Mouse (Mus musculus): ENCODE results near the gene Rpn1. TPM values are rescaled to one million over a fixed set of nuclear protein-coding genes. Genes with fewer than 3 reads are reported as not detected.
"Not testable (repeated sequence)": the region's sequence is repeated elsewhere in the genome, so short reads cannot be mapped to it uniquely, and the experiment has no call there.

The Rpn1 gene
- total RNA-seq, 2 experiments from 2014 or later: 77.3 to 95.7 TPM

DNA sequence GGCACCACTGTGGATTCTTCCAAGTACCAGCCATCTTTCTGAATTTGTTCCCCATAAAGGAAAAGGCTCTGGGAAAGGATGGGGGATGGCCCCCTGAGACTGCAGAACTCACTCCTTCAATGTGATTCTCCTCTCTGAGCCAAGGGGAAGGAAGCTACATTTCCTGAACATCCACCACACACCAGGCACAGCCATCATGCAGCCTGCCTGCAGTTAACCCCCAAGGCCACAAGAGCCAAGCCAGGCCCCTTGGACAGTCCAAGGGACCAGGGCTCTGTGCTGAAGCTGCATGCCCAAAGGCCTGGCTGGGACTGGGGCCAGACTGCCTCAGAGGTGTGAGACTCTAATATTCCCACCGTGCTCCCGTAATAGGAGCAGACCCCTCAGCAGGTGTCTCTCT, 37.5 kb downstream of the Rpn1 start:
- DNase-seq: no peak

- peak; percentile 29 for DNase-seq
Measured at GRCm38 (mm10) chr6:88123150-88123857, 39.0 kb downstream of the Rpn1 start.

- peak; percentile 41 for DNase-seq
Measured at GRCm38 (mm10) chr6:88123858-88124261, 39.6 kb downstream of the Rpn1 start.

DNA sequence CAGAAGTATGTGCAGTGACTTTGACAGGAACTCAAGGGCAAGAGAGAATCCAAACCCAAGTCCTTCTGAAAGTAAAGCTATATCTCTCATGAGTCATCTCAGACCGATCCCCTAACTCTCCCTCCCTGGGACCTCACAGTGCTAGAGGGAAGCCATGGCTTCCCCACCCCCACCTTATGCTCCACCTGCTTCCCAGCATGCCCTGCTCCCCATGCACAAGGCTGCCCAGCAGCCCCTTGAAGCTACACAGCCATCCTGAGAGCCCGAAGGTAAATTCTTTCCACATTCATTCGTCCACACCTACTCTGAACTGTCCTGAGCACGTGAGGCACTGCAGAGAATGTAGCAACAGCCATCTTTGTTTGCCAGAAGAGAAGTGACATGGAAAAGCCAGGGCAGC, 40.3 kb downstream of the Rpn1 start:
- DNase-seq: no peak

DNA sequence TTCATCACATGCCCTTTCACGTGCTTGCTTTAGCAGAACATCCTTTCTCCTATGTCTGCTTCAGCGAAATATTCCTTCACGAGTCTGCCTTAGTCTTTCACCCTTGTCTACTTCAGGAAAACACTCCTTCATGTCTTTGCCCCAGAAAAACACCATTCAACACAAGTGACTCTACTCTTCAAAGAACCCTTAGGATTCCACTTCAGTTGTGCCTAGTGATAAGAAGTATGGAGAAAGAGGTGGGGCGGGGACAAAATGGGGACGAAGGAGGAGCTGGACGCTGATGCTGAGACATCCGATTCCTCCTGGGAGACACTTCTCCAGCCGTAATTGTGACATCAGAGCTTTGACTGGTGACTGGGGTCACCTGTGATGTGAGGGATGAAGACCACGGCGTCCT, 41.5 kb downstream of the Rpn1 start:
- not testable (repeated sequence) for DNase-seq

GRCm38 (mm10) chr6:88131521-88131920, 47.2 kb downstream of the Rpn1 start:
- no peak for DNase-seq

- no peak for DNase-seq
Measured at GRCm38 (mm10) chr6:88132051-88132450, 47.8 kb downstream of the Rpn1 start.

- DNase-seq: no peak
Measured at GRCm38 (mm10) chr6:88133061-88133460, 48.8 kb downstream of the Rpn1 start.

DNA sequence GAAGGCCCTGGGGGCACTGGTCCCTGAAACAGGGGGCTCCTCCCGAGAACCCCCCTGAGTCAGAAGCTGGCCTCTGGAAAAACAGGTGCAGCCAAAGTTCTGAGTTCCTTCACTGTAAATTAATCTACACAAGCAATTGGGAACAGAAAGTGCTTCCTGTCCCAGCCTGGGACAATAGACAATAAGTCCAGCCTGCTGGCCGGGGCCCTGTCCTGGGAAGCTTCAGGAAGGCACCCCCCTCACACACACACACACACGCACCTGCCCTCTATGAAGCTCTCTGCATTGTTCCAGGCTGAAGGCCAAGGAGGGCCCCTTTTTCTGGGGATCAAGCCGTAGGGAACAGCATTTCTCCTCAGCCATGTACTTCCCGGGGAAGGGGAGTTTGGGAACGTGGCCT, 49.6 kb downstream of the Rpn1 start:
- DNase-seq: no peak

DNA sequence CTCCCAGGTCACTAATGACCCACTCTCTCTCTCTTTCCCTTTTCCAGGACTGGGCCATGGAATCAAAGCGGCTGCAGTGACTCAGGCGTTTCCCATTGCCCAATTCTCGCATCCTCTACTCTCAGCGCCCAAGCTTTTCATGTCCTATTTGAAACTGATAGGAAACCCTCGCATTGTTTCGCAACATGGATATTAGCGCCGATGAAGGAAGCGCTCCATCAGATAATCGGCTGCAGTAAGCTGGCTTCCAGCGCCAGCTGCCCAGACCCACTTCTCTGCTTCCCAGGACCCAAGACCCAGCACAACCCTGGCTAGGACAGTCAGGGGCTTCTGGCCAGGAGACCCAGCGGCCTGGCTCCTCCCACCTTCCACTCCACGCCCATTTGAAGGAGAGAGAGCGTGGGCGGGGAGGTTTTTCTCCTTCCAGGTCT, 51.9 kb downstream of the Rpn1 start:
- no peak for DNase-seq

DNA sequence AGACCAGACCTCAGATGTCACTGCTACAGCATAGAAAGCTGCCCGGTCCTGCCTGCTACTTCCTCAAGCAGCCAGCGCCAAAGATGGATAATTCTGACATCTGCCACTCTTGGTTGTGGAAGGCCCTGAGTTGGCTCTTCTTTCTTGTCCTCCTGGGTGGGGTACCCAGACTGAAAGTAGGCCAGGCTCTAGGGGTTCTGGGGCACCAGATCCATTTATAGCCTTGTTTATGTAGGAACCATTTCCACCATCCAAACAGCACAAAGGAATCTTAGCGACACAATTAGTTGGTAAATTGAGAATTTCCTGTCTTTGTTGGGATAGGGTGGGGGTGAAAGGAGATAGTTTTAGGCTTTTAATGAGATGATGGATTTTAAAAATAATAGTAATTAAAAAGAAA, 54.2 kb downstream of the Rpn1 start:
- no peak for DNase-seq

DNA sequence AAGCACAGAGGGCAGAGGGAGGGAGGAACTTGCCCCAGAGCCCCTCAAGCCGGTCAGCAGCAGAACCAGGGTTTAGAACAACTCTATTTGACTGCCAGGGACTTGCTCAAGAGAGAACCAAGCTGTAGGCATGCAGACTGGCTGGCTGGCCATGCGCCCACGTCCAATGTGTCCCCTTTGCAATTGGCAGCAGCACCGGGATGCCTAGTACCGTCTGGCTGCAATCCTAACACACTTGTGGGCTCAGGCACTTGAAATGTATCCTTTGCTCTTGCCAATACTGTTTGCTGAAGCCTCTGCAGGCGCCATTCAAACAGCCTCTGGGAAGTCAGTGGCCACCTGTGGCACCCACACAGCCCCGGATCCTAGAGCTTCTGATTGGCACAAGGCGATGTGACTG, 56.0 kb downstream of the Rpn1 start:
- DNase-seq: peak; percentile 52

DNA sequence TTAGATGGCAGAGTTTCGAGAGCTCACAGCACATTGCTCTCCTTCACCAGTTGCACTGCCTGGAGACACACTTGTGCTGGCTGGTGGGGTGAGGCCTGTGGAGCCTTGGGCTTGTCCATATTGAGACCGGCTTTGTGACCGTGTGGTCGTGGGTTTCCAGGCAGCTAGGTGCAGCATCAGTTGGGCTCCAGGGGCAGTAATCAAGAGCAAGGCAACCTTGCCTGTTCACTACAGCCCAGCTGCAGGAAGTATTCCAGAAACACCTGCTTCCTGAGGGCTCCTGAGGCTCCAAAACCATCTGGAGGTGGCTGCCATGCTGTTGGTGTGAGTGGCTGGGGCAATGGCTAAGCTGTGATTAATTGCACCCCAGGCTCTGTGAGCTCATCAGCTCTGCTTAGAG, 61.5 kb downstream of the Rpn1 start:
- DNase-seq: no peak

DNA sequence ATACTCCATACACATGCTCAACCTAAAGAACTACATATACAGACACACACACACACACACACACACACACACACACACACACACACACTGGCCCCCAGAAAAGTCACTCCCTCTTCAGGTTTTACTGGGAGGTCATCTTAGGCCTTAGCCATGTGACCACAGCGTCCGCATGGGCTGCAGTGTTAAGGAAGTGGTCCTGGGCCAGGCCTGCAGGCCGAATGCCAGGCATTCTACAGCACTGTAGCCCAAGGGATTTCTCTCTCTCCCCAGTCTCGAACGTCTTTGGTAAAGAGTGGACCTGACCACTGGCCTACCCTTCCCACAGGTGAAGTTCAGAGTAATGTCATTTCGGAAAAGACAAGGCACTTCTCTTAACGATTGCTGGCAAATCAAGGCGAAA, 62.3 kb downstream of the Rpn1 start:
- no peak for DNase-seq

GRCm38 (mm10) chr6:88147411-88148003, 63.2 kb downstream of the Rpn1 start:
- peak; percentile 61 for DNase-seq

- no peak for DNase-seq
Measured at GRCm38 (mm10) chr6:88151335-88151734, 67.1 kb downstream of the Rpn1 start.

DNA sequence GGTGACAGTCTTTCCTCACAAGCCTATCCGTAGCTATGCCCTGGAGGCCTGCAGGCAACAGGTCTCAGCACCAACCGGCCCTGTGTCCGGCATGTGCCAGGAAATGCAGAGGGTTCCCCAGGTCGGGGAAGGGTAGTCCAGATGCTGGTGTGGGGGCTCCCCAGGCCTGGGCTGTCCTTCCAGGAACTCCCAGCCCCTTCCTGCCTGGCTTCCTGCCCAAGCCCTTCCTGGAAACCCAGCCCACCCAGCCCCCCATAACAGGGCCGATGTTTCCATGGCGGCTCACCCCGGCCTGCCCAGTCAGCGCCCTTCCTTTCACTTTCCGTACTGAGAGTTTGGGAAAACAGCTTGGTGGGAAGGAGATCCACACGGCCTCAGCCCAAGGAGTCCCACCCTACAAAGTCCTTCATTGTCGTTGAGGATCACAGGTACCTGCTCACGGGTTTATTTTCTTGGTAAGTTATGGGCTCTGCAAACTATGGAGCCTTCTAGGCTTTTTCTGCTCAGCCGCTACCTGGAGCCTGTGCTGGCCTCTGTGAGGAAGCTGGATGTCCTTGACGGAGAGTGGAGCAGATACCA, 67.9 kb downstream of the Rpn1 start:
- no peak for DNase-seq

- no peak for DNase-seq
Measured at GRCm38 (mm10) chr6:88152979-88153378, 68.7 kb downstream of the Rpn1 start.

Small RNAs within 50 kb of the gene (microRNA-seq; reads per million reads assigned to microRNA genes)
- 0 reads per million in 2 experiments for gene Mir6376

Other genes starting within 250 kb of the Rpn1 start
- gene Gm45140, start 248.7 kb upstream of the Rpn1 start, total RNA-seq (2021): 1 to 10 TPM; 1.7 to 2.5 TPM
- gene Isy1, start 245.7 kb upstream of the Rpn1 start, total RNA-seq (2021): 10 to 100 TPM; 22.0 to 26.9 TPM
- 100 to 1,000 TPM; 444 to 488 TPM for gene Cnbp, start 233.4 kb upstream of the Rpn1 start, total RNA-seq (2021)
- 10 to 100 TPM; 51.6 to 63.7 TPM for gene Copg1, start 196.7 kb upstream of the Rpn1 start, total RNA-seq (2021)
- 10 to 100 TPM in 1 of 2 experiments, 1 to 10 TPM in 1; 8.1 to 11.7 TPM for gene Hmces, start 170.5 kb upstream of the Rpn1 start, total RNA-seq (2021)
- 10 to 100 TPM; 14.7 to 15.7 TPM for gene H1fx, start 102.8 kb upstream of the Rpn1 start, total RNA-seq (2021)
- gene Rab7, start 39.2 kb upstream of the Rpn1 start, total RNA-seq (2021): 100 to 1,000 TPM; 186 to 187 TPM
- gene Gata2, start 109.4 kb downstream of the Rpn1 start, total RNA-seq (2021): 1 to 10 TPM; 5.7 to 6.0 TPM
- gene Dnajb8, start 137.8 kb downstream of the Rpn1 start, total RNA-seq (2021): not detected

Data from gastrocnemius, postnatal 10 days (tissue).